Mouse (Mus musculus): ENCODE measurements around the gene Cnnm1.

GRCm38 (mm10) chr19:43498874-43499273 is 58.6 kb downstream of the Cnnm1 start:
- TF ChIP-seq CTCF (IDR thresholded peaks at IDR 0.05; ENCODE audit: low read depth): no peak
- no peak for TF ChIP-seq EP300 (optimal IDR thresholded peaks at IDR 0.05)
